Mouse (Mus musculus) embryonic facial prominence, embryonic 10.5 days (tissue): Measurements from ENCODE around the gene Rcor1. TPM values are rescaled to one million over a fixed set of nuclear protein-coding genes. Genes with fewer than 3 reads are reported as not detected.

ENCODE experiments used
- DNase-seq: peaks from one replicate; pipeline ENCODE4 v3.0.0-alpha.2; 2017; ENCODE audit warnings: low spot score
- H3K27ac ChIP-seq: fragments of 300-500 bp; sonication (generic); replicated peaks from 2 replicates; pipeline ENCODE4 v1.5.1; 2016; ENCODE audit warnings: mild to moderate bottlenecking
- H3K27me3 ChIP-seq: fragments of 300-500 bp; sonication (generic); replicated peaks from 2 replicates; pipeline ENCODE4 v1.6.1; 2016; ENCODE audit warnings: low read depth, mild to moderate bottlenecking; ENCODE audit not compliant: poor library complexity, severe bottlenecking
- H3K36me3 ChIP-seq: fragments of 300-500 bp; sonication (generic); replicated peaks from 2 replicates; pipeline ENCODE4 v1.6.1; 2016; ENCODE audit warnings: mild to moderate bottlenecking, moderate library complexity
- H3K4me1 ChIP-seq: fragments of 300-500 bp; sonication (generic); 2 replicates; pipeline ENCODE4 v1.6.1; 2016
- H3K4me3 ChIP-seq: fragments of 300-500 bp; sonication (generic); 2 replicates; pipeline ENCODE4 v1.5.1; 2016; ENCODE audit warnings: mild to moderate bottlenecking, moderate library complexity
- H3K9me3 ChIP-seq: fragments of 300-500 bp; sonication (generic); 2 replicates; pipeline ENCODE4 v1.6.1; 2016; ENCODE audit warnings: mild to moderate bottlenecking
- WGBS: fragments of 180-500 bp; shearing (Covaris S2); methylation state at CpG from one replicate; pipeline ENCODE4 v1.1.7; 2016; 5-methylcytosine and 5-hydroxymethylcytosine counted together
- polyA plus RNA-seq: library from polyadenylated mRNA; unstranded; fragments of >200 nt; fragmentation: Nextera tagmentation; extraction: Ambion mirVana; gene quantifications from 2 replicates; pipeline ENCODE4 v1.2.1, GENCODE M21; 2016

Gene Rcor1
- polyA plus RNA-seq, 1 experiment from 2014 or later = 7.4 TPM

DNA sequence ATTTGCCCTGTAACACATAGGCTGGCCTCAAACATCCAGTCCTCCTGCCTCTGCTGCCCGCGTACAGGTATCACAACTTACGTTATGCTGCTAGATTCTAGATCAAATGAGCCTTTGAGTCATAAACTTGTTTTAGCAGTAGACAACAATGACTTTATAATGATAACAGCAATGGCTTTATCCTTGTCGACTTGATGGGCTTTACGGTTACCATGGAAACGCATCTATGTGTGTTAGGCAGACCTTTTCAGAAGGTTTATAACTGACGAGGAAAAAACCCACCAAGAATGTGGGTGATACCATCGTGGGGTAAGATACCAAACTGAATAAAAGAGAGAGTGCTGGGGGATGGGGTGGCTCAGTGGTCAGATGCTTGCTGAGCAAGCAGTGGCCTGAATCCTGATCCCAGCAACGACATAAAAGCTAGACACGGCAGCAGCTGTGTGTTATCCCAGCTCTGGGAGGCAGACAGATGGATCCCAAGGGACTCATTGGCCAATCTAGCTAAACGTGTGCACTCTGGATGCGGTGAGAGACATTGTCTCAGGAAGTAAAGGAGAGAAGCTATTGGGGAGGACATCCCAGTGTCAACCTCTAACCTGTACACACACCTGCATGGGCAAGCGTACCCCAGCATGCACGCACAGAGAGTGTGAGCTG, 85.6 kb downstream of the Rcor1 start:
- no peaks in the 10 kb centered on the region for H3K4me1 ChIP-seq
- peaks cover 6% of the 10 kb centered on the region; the same call in 1 of the 2 replicates for H3K9me3 ChIP-seq
- H3K27ac ChIP-seq = no peak overlapping the region
- 85% methylated on average over 14 of the region's 14 CpGs for WGBS
- H3K36me3 ChIP-seq = peaks cover 29% of the 10 kb centered on the region
- H3K4me3 ChIP-seq = no peak overlapping the region
- no peaks in the 10 kb centered on the region for H3K27me3 ChIP-seq
- DNase-seq = no peak

DNA sequence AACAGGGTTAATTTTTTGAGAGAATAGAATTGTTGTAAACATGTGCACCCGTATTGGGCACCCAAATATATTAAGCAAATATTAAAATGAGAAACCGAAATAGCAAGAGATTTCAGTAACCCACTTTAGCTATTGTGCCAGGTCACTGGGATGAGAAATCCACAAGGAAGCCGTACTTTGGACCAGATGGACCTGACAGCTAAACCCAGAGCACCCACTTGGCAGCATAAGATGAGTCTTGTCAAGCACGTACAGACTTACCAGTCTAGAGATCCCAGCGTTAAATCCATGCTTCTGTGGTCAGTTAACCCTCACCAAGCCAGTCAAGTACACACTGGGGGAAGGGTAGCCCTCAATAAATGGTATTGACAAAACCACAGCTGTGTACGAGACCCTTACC, 86.5 kb downstream of the Rcor1 start:
- Histone ChIP-seq H3K36me3 (peaks cover 21% of the 10 kb centered on the region), H3K27ac (no peak overlapping the region), H3K27me3 (no peaks in the 10 kb centered on the region), H3K9me3 (peaks cover 6% of the 10 kb centered on the region; the same call in 1 of the 2 replicates), H3K4me3 (no peak overlapping the region), H3K4me1 (no peaks in the 10 kb centered on the region)
- no peak for DNase-seq
- WGBS = 84% methylated on average over 6 of the region's 6 CpGs

DNA sequence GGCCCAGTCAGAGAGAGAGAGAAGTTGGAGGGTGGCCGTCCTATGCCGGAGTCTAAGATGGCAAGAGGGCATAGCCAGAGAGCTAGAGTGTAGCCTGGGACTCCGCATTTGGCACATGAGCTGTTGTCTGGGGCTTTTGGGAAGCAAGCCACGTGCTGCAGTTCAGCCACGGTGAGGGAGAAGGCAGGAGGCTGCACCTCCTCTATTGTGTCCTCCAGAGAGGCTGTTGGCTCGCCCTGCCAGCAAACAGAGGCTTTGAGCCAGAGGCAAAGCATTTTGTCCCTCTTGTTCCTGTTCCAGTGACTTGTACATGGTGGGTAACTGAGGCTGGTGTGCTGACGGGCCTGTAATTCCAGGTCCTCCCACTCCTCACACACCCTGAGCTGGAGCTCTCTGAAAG, 95.0 kb downstream of the Rcor1 start:
- H3K36me3 ChIP-seq = no peaks in the 10 kb centered on the region
- DNase-seq = no peak
- H3K27me3 ChIP-seq = no peaks in the 10 kb centered on the region
- no peak overlapping the region for H3K4me3 ChIP-seq
- peaks cover 4% of the 10 kb centered on the region; the same call in 1 of the 2 replicates for H3K9me3 ChIP-seq
- WGBS = 91% methylated on average over 7 of the region's 7 CpGs
- H3K27ac ChIP-seq = no peak overlapping the region
- H3K4me1 ChIP-seq = peaks cover 7% of the 10 kb centered on the region; the same call in 1 of the 2 replicates

DNA sequence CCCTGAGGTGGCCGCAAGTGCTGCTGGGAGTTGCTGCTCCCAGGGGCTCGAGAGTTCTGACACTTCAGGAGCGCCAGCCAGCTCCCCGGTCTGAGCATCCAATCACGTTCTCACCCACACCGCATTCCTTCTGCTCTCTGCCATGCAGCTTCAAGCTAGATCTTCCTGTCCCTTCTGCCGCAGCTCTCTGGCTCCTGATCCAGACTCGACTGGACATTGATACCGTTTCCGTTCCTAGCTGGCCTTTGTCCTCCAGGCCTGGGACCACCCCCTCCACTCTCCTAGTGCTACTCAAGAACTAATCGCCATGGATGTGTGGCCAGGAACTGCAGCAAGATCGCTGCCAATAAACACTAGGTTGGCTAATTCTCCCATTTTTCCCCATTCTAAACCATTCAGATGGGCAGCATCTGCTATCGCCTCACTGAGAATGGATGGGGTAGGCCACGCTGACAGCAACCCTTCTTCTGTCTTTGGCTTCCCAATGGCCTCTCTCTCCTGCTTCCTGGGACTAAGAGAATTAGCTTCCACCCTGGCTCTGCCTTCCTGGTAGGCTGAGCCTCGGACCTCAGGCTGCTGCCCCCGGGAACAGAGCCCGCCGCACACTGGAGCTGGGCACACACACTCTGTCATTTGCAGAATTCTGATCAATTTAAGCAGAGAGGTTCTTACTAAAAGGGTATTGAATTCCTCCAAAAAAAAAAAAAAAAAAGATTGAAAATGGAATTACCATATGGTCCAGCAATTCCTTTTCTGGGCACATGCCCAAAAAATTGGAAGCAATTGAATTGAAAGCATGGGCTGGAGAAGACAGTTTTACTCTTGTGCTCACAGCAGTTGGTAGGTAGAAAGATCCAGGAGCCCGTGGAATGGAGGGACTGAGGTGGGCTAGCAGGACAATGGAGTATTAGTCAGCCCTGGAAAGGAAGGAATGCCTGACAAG, 95.9 kb downstream of the Rcor1 start:
- DNase-seq = no peak
- Histone ChIP-seq H3K27ac (no peak overlapping the region), H3K4me3 (no peak overlapping the region), H3K36me3 (no peaks in the 10 kb centered on the region), H3K27me3 (no peaks in the 10 kb centered on the region), H3K9me3 (peaks cover 7% of the 10 kb centered on the region; the same call in 1 of the 2 replicates), H3K4me1 (peaks cover 7% of the 10 kb centered on the region; the same call in 1 of the 2 replicates)
- 77% methylated on average over 19 of the region's 19 CpGs for WGBS

DNA sequence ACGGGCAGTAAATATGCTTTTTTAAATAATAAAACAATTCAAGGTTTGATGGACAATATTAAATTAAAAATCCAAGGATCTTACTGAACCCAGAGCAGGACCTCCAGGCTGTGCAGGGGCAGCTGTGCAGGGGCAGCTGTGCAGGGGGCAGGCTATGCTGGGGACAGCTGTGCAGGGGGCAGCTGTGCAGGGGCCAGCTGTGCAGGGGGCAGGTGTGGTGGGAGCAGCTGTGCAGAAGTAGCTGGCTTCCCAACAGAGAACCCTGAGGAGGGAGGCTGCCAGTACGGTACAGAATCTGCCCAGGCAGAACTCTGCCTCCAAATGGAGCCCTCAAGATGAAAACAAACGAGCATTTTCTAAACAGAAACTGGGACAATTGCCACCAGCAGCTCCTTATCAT, 96.8 kb downstream of the Rcor1 start:
- DNase-seq = no peak
- H3K4me1 ChIP-seq = peaks cover 7% of the 10 kb centered on the region; the same call in 1 of the 2 replicates
- WGBS = 80% methylated on average over 3 of the region's 3 CpGs

DNA sequence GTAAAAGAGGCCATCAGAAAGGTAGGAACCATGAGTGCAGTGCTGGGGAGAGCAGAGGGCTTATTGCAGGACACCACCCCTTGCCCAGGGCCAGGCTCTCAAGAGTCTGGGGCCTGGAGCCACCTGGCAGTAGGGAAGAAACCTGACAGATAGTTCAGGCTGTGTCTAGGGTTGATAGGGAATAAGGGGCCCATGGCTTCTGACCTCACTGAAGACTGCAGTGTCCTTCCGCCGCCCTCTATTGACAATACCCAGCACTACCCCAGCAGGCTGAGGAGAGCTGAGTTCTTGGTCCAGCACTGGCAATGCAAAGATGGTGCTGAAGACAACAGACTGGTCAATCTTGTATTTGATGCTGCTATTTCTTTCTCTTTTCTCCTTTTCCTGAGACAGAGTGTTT, 97.9 kb downstream of the Rcor1 start:
- peaks cover 7% of the 10 kb centered on the region; the same call in 1 of the 2 replicates for H3K9me3 ChIP-seq

More for the DNA sequence above, 96.8 kb downstream of the Rcor1 start:
- Histone ChIP-seq H3K36me3 (no peaks in the 10 kb centered on the region), H3K9me3 (peaks cover 7% of the 10 kb centered on the region; the same call in 1 of the 2 replicates), H3K4me3 (no peak overlapping the region), H3K27me3 (no peaks in the 10 kb centered on the region), H3K27ac (no peak overlapping the region)

DNA sequence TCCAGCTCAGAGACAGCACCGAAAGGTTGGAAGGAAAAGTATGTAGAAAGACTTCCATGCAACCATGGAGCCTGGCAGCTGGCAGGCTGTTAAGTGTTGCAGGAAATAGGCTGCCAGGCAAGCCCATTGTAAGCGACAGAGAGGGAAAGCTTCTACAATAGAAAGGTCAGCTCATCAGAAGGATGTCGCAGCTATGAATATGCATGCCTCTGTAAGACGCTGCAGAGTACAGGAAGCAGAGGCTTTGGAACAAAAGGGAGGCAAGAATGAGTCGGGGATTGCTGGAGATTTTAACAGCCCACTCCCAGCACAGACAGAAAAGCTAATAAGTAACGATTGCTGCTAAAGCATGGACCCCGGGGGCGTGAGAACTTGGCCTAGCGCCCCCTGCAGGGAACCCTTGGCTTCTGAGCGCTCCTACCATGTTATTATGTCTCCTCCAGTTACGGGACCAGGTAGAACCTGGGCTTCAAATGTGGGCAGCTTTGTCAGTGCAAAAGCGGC, 103.9 kb downstream of the Rcor1 start:
- DNase-seq = peak; percentile 62
- WGBS = 24% methylated on average over 12 of the region's 12 CpGs
- H3K27me3 ChIP-seq = no peaks in the 10 kb centered on the region; the same call in 1 of the 2 replicates
- H3K36me3 ChIP-seq = no peaks in the 10 kb centered on the region
- peak overlapping the region; percentile 71; the same call in 1 of the 2 replicates for H3K27ac ChIP-seq
- H3K4me1 ChIP-seq = peaks cover 37% of the 10 kb centered on the region
- H3K4me3 ChIP-seq = peak overlapping the region; percentile 16; the same call in 1 of the 2 replicates
- peaks cover 3% of the 10 kb centered on the region; the same call in 1 of the 2 replicates for H3K9me3 ChIP-seq

More for the DNA sequence above, 97.9 kb downstream of the Rcor1 start:
- H3K27ac ChIP-seq = no peak overlapping the region
- H3K27me3 ChIP-seq = no peaks in the 10 kb centered on the region
- H3K4me3 ChIP-seq = no peak overlapping the region
- H3K4me1 ChIP-seq = peaks cover 7% of the 10 kb centered on the region; the same call in 1 of the 2 replicates
- H3K36me3 ChIP-seq = no peaks in the 10 kb centered on the region
- no peak for DNase-seq
- 58% methylated on average over 2 of the region's 2 CpGs for WGBS

DNA sequence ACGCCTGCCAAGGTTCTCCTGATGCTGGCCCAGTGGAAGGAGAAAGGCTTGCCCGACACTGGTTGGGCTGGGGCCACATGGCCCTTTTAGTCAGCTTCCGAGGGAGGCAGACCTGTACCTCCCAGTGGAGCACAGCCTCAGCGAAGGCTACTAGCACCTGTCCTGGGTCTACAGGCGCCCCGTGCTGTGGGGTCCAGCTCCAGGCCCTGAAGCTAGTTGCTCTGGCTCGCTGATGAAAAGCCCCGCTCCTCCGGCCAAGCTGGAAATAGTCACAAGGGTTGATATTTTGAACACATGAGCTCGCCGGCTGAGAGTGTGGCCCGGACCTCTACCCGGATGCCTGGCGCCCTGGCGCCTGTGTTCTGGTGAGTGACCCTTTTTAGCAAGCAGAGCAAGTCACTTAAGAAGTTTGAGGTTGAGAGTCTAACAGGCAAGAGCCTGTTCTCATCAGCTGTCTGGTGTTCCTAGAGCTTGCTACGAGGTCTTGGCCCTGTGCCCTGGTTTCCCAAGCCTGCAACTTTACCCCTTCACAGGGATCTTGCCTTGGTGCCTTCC, 104.4 kb downstream of the Rcor1 start:
- Histone ChIP-seq H3K27ac (peak overlapping the region; percentile 71), H3K9me3 (peaks cover 3% of the 10 kb centered on the region; the same call in 1 of the 2 replicates), H3K27me3 (no peaks in the 10 kb centered on the region; the same call in 1 of the 2 replicates), H3K4me1 (peaks cover 37% of the 10 kb centered on the region), H3K4me3 (peak overlapping the region; percentile 16; the same call in 1 of the 2 replicates), H3K36me3 (no peaks in the 10 kb centered on the region)
- WGBS = 74% methylated on average over 16 of the region's 16 CpGs
- no peak for DNase-seq

DNA sequence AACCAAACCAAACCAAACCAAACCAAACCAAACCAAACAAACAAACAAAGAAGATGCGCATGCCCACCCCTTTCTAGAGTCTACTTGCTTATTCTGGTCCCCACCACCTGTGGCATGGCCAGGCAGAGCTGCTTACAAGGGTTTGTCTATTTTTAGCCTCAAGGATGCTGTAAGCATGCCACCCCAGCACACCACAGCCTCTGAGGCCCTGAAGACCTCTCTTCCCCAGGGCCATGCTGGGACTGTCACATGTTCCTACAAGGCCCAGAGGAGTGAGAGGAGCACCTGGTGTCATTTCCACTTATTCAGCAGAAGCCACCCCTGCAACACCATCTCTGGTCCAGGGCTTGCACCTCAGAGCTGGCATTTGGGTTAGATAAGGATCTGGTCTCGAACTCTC, 105.4 kb downstream of the Rcor1 start:
- 89% methylated on average over 2 of the region's 2 CpGs for WGBS
- peaks cover 39% of the 10 kb centered on the region for H3K4me1 ChIP-seq
- peak overlapping the region; percentile 45 for H3K27ac ChIP-seq

DNA sequence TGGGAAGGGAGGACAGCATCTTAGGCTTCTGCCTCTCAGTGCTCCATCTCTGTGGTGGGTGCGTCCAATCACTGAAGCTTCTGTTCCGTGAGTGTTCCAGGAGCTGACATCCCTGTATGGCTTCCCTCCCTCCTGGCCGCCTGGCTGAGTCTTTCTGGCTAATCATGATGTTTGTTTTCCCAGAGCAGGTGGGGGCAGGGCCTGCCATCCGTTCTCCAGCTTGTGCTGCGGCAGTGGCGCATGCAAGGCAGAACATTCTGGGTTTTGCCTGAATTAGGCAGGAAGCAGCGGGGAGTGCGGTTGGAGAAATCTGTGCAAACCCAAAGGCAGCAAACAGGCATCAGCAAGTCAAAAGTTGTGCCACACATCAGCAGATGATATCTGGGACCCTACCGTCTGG, 106.1 kb downstream of the Rcor1 start:
- H3K27me3 ChIP-seq = no peaks in the 10 kb centered on the region; the same call in 1 of the 2 replicates
- H3K27ac ChIP-seq = peak overlapping the region; percentile 45
- peaks cover 42% of the 10 kb centered on the region for H3K4me1 ChIP-seq
- H3K9me3 ChIP-seq = no peaks in the 10 kb centered on the region
- DNase-seq = peak; percentile 59
- H3K4me3 ChIP-seq = 0 out of 2 replicates have a peak overlapping the region, but pooled peaks have one; percentile 2
- H3K36me3 ChIP-seq = no peaks in the 10 kb centered on the region
- 47% methylated on average over 9 of the region's 9 CpGs for WGBS

More for the DNA sequence above, 105.4 kb downstream of the Rcor1 start:
- Histone ChIP-seq H3K4me3 (no peak overlapping the region), H3K9me3 (no peaks in the 10 kb centered on the region), H3K27me3 (no peaks in the 10 kb centered on the region; the same call in 1 of the 2 replicates), H3K36me3 (no peaks in the 10 kb centered on the region)
- no peak for DNase-seq

DNA sequence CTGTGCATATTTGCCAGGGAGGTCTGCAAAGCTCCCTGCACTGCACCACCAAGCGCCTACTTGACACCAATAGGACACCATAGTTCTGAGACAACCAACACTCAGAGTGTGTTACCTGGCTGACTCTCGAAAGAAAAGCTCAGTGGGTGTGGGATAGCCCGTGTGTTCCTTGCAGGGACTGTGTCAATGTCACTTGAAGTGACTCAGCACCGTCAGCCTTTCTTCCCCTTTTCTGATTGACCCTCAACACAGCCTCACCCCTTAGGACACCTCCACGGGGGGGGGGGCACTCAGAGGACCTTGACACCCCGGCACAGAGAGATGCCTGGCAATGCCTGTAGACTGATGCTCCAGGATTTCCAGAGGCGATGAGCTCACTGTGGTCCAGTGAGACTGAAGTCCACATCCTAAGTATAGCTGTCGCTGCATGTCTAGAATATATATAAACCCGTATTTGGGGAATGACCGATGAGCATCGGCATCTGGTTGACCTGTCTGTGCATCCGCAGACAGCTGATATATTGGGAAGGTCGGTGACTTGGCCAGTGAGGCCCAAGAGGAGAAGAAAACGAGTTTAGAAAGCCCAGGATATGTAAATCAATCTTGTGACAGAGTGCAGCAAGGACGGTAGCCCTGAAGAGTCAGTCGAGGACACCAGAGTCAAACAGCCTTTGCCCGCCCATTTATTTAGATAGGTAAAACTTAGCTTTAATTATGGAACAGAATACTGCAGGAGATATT, 110.5 kb downstream of the Rcor1 start:
- Histone ChIP-seq H3K9me3 (no peaks in the 10 kb centered on the region), H3K27me3 (no peaks in the 10 kb centered on the region), H3K27ac (no peak overlapping the region), H3K36me3 (no peaks in the 10 kb centered on the region), H3K4me1 (peaks cover 25% of the 10 kb centered on the region), H3K4me3 (no peak overlapping the region)
- DNase-seq = no peak
- WGBS = 71% methylated on average over 17 of the region's 17 CpGs
